Mouse (Mus musculus) neural tube, embryonic 13.5 days (tissue): Measurements from ENCODE around the gene B3gat1. TPM values are rescaled to one million over a fixed set of nuclear protein-coding genes. Genes with fewer than 3 reads are reported as not detected.

Source experiments
- ATAC-seq: fragments of 200-750 bp; cut with Nextera tagmentation; 2 replicates; pipeline ENCODE4 v1.8.0; 2017; ENCODE audit warnings: low read depth, mild to moderate bottlenecking, moderate TSS enrichment, moderate library complexity
- H3K27ac ChIP-seq: fragments of 300-500 bp; sonication (generic); replicated peaks from 2 replicates; pipeline ENCODE4 v1.5.1; 2015; ENCODE audit warnings: moderate library complexity, mild to moderate bottlenecking, inconsistent platforms
- H3K27me3 ChIP-seq: fragments of 300-500 bp; sonication (generic); 2 replicates; pipeline ENCODE4 v1.6.1; 2015; ENCODE audit warnings: mild to moderate bottlenecking, inconsistent platforms
- H3K36me3 ChIP-seq: fragments of 300-500 bp; sonication (generic); 2 replicates; pipeline ENCODE4 v1.6.1; 2015; ENCODE audit warnings: mild to moderate bottlenecking, inconsistent platforms
- H3K4me1 ChIP-seq: fragments of 300-500 bp; sonication (generic); replicated peaks from 2 replicates; pipeline ENCODE4 v1.6.1; 2015; ENCODE audit warnings: inconsistent platforms
- H3K4me2 ChIP-seq: fragments of 300-500 bp; sonication (generic); 2 replicates; pipeline ENCODE4 v1.6.1; 2015; ENCODE audit warnings: inconsistent platforms, mild to moderate bottlenecking, moderate library complexity
- H3K4me3 ChIP-seq: fragments of 300-500 bp; sonication (generic); 2 replicates; pipeline ENCODE4 v1.5.1; 2015; ENCODE audit warnings: mild to moderate bottlenecking, inconsistent platforms
- H3K9ac ChIP-seq: fragments of 300-500 bp; sonication (generic); 2 replicates; pipeline ENCODE4 v1.6.1; 2015; ENCODE audit warnings: moderate library complexity, mild to moderate bottlenecking, inconsistent platforms
- H3K9me3 ChIP-seq: fragments of 300-500 bp; sonication (generic); 2 replicates; pipeline ENCODE4 v1.6.1; 2016; ENCODE audit warnings: inconsistent platforms
- WGBS: fragments of 180-500 bp; shearing (Covaris S2); methylation state at CpG from one replicate; pipeline ENCODE4 v1.1.7; 2015; 5-methylcytosine and 5-hydroxymethylcytosine counted together
- polyA plus RNA-seq: library from polyadenylated mRNA; unstranded; fragments of >200 nt; fragmentation: Nextera tagmentation; extraction: Ambion mirVana; gene quantifications from 2 replicates; pipeline ENCODE4 v1.2.1, GENCODE M21; 2015

Gene B3gat1
- polyA plus RNA-seq = 29.6 and 31.6 TPM in 2 replicates

DNA sequence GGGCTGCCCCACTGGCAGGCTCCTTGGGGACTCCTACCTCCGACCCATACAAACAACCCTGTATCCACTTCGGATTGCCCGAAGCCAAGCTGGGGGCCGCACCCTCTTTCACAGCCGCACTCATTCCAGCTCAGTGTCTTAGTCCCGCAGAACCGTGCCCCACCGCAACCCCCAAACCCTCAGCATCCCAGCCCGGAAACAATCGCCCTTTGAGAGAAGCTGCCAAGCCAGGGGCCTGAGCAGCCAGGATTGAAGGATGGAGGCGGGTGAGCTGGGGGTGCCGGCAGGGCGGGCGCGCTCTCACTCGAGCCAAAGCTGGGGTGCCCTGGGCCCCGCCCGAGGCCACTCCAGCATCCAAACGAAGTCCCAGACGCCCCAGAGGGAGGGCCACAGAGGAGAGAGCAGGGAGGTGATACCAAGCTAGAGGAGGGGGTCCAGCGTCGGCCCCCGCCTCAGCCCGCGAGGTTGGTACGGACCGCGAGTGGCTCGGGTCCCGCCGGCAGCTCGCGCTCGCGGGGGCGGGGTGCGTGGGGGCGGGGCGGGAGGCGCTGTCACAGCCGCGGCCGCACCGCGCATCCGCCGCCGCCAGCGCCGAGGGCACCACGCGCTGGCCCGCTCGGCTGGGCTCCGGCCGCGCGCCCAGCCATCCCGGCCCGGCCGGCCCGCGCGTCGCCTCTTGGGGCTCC lies at the start of gene B3gat1:
Gene B3gat1, plus strand, starts transcription at position 523 of the 686 bp plus-strand sequence.
- Histone ChIP-seq H3K4me1 (peaks cover 43% of the 10 kb centered on the region), H3K9ac (peak within 1 kb of the TSS; percentile 98), H3K4me2 (peak within 1 kb of the TSS; percentile 84), H3K36me3 (no peaks in the 10 kb centered on the region), H3K4me3 (peak within 1 kb of the TSS; percentile 77), H3K9me3 (no peaks in the 10 kb centered on the region), H3K27me3 (peaks cover 8% of the 10 kb centered on the region; the same call in 1 of the 2 replicates), H3K27ac (peak within 1 kb of the TSS; percentile 93)
- peak; percentile 93 for ATAC-seq
- under 1% methylated on average over 44 of the region's 65 CpGs for WGBS

DNA sequence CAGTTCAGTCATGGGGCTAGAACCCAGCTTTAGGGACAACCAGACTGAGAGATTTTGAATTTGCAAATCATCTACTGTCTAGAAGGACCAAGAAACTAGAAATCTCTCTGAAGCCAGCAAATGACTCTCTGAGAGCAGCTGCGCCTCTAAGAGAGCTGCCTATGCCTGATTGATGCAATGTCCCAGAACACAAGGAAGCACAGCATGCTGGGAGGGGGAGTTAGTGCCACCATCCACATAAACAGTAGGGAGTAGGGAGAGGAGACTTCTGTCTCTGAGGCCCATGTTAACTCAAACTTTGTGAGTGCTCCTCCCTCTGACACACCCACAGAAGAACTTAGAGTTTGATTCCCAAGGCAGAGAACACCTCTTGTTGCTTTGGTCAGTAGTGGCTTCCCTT lies 44.4 kb upstream of the B3gat1 start:
- Histone ChIP-seq H3K27ac (no peak overlapping the region), H3K4me3 (no peak overlapping the region), H3K27me3 (no peaks in the 10 kb centered on the region), H3K9ac (no peak overlapping the region), H3K36me3 (no peaks in the 10 kb centered on the region), H3K4me2 (no peak overlapping the region), H3K4me1 (no peaks in the 10 kb centered on the region), H3K9me3 (no peaks in the 10 kb centered on the region)
- no peak for ATAC-seq
- 46% methylated on average over 1 of the region's 1 CpGs for WGBS

DNA sequence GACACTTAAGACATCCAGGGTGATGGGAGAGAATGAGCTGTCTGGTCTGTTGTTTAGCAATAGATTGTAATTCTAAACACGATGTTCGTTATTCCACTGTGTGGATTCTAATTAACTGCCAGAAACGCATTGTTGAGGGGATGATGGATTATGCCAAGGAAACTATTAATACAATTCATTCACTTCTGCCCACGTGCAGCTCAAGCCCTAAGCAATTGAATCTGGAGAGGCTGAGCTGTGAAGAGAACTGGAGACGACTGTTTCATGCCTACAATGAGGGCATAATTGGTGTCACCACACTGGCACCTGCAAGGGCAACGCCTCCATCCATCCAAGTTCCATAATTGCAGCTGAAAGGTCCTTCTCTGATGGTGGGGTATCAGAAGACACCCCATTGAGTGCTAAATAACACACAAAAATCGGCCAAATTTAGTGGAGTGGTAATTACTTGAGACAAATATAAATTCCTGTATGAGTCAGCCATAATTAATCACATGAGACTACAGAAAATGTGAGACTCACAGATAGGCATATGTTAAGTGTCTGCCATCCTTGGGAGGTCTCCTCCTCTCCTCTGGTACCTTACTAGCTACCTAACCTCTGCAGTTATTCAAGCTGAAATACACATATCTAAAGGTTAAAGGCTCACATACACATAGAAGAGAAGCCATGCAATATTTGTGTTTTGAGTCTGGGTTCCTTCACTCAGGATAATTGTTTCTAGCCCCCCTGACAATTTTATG lies 43.4 kb upstream of the B3gat1 start:
- no peak overlapping the region for H3K27ac ChIP-seq
- 40% methylated on average over 7 of the region's 7 CpGs for WGBS

DNA sequence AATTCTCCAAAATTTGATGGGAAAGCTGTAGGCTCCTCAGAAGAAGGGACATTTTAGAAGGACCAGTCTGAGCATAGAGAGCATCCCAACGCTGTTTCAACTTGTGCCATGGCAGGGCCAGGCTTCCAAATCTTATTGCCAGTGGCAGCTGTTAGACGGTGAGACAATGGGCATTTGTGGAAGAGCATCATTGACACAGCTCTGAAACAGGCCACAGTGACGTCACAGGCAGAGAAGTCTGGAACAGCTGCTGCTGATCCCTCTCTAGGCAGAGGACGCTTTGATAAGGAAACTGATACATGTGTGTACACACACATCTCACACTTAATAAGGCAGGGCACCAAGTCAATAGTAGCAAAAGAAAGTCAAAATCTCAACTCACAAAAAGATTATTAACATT lies 40.9 kb upstream of the B3gat1 start:
- 74% methylated on average over 4 of the region's 4 CpGs for WGBS
- Histone ChIP-seq H3K4me2 (no peak overlapping the region), H3K27ac (no peak overlapping the region), H3K4me3 (no peak overlapping the region), H3K36me3 (no peaks in the 10 kb centered on the region), H3K27me3 (no peaks in the 10 kb centered on the region), H3K4me1 (no peaks in the 10 kb centered on the region), H3K9me3 (no peaks in the 10 kb centered on the region), H3K9ac (no peak overlapping the region)
- no peak for ATAC-seq

More for the DNA sequence above, 43.4 kb upstream of the B3gat1 start:
- no peak overlapping the region for H3K9ac ChIP-seq
- no peaks in the 10 kb centered on the region for H3K4me1 ChIP-seq
- peak; percentile 56; the same call in 1 of the 2 replicates for ATAC-seq
- H3K4me2 ChIP-seq = no peak overlapping the region
- H3K4me3 ChIP-seq = no peak overlapping the region
- no peaks in the 10 kb centered on the region for H3K9me3 ChIP-seq
- no peaks in the 10 kb centered on the region for H3K27me3 ChIP-seq
- H3K36me3 ChIP-seq = no peaks in the 10 kb centered on the region

DNA sequence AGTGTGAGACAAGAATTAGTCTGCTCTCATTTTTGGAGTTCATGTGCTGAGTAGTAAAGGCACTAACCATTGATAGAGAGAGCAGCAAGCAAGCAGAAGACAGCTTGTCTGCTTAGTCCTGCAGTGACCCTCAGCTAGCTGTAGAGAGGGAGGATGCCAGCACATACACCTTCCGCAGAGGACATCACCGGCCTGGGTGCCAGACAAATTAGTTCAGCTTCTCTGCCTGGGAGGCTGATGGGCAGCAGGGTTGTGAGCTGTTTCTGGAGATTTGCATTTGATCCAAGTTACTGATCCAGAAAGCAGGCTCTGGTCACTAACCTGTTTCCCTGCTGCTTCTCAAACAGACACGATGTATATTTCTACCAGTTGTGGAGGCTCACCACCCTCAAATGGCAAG lies 38.9 kb upstream of the B3gat1 start:
- WGBS = 91% methylated on average over 3 of the region's 3 CpGs
- no peaks in the 10 kb centered on the region for H3K36me3 ChIP-seq
- H3K9ac ChIP-seq = no peak overlapping the region
- H3K27me3 ChIP-seq = no peaks in the 10 kb centered on the region
- ATAC-seq = no peak
- no peak overlapping the region for H3K4me2 ChIP-seq
- no peaks in the 10 kb centered on the region for H3K9me3 ChIP-seq
- H3K4me1 ChIP-seq = no peaks in the 10 kb centered on the region
- H3K4me3 ChIP-seq = no peak overlapping the region
- no peak overlapping the region for H3K27ac ChIP-seq

DNA sequence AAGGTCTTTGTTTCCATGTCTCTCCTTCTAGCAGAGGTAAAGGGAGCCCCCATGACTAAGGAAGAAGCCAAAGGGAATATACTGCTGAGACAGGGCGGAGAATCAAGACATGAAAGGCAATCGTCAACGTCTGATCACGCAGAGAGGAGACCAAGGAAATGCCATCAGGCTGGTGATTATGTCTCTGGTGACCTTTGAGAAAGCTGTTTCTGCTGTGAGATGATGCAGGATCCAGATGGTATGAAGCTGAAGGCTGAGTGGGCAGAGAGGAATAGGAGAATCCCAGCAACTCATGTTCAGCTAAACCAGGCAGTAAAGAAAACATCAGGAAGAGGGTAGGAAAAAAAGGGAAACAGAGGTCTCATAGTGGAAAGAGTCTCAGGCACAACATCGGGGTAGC lies 38.4 kb upstream of the B3gat1 start:
- H3K4me1 ChIP-seq = no peaks in the 10 kb centered on the region
- no peak overlapping the region for H3K4me3 ChIP-seq
- no peaks in the 10 kb centered on the region for H3K27me3 ChIP-seq
- no peaks in the 10 kb centered on the region for H3K36me3 ChIP-seq
- ATAC-seq = no peak
- 82% methylated on average over 5 of the region's 5 CpGs for WGBS
- no peak overlapping the region for H3K9ac ChIP-seq
- no peak overlapping the region for H3K27ac ChIP-seq
- H3K4me2 ChIP-seq = no peak overlapping the region
- no peaks in the 10 kb centered on the region for H3K9me3 ChIP-seq

DNA sequence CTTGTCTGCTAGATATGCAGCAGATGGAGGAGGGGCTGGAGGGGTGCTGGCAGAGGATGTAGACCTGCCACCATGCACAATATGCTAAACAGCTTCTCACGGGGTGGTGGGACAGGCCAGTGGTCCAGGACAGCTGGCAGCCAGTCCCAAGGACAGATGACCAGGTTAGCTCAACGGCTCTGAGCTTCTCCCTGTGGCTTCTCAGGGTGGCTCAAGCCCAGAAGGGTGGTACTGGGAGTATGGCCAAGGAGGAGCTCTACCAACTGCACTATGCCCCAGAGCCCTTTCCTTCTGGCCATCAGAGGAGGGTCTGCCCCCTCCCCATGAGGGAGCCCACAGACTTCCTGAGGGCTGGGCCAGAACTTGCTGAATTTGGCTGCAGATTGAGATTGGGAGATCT lies 35.2 kb upstream of the B3gat1 start:
- H3K27me3 ChIP-seq = no peaks in the 10 kb centered on the region
- no peak for ATAC-seq
- no peak overlapping the region for H3K4me2 ChIP-seq
- H3K4me3 ChIP-seq = no peak overlapping the region
- no peaks in the 10 kb centered on the region for H3K9me3 ChIP-seq
- no peak overlapping the region for H3K27ac ChIP-seq
- no peaks in the 10 kb centered on the region for H3K4me1 ChIP-seq
- no peak overlapping the region for H3K9ac ChIP-seq
- H3K36me3 ChIP-seq = no peaks in the 10 kb centered on the region
- 78% methylated on average over 2 of the region's 2 CpGs for WGBS

DNA sequence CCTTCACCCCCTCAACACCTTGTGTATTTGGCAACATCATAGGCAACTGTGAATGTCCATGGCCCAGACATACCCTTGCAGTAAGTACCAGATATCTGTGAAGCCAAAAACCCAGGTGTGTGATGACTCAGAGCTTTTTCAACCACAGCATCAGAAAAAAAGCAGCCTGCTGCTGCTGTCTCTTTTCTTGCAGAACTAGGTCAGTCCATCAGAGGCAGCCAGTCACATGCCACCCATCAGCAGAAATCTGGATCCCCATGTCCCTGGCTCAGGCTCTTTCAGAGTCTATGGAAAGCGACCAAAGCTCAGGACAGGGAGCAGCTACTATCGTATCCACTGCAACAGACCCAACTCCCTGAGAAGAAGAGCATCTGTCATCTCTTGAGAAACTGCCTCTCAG lies 33.2 kb upstream of the B3gat1 start:
- Histone ChIP-seq H3K4me2 (no peak overlapping the region), H3K36me3 (no peaks in the 10 kb centered on the region), H3K27ac (no peak overlapping the region), H3K4me3 (no peak overlapping the region), H3K9ac (no peak overlapping the region), H3K9me3 (no peaks in the 10 kb centered on the region), H3K4me1 (no peaks in the 10 kb centered on the region), H3K27me3 (no peaks in the 10 kb centered on the region)
- ATAC-seq = no peak
- 84% methylated on average over 2 of the region's 2 CpGs for WGBS

DNA sequence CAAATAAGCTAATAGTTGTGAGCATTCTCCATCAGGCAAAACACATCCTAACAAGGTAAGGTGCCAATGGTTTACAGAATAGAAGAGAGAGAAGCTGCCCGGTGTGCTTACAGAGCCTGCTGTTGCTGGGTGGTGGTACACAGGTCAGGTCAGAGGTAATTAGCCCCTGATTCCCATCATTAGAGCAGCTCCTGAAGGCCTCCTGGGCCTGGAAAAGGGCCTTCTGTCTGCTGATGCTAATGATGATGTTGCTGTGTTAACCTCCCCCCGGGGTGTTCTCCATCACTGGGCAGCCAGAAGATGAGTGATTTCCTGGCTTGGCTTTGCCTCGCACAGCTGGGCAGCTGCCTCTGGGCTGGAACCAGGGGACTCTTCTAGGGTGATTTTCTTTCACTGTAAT lies 15.1 kb upstream of the B3gat1 start:
- H3K9me3 ChIP-seq = no peaks in the 10 kb centered on the region
- H3K27ac ChIP-seq = peak overlapping the region; percentile 34
- no peaks in the 10 kb centered on the region for H3K27me3 ChIP-seq
- H3K4me1 ChIP-seq = peaks cover 12% of the 10 kb centered on the region
- no peak overlapping the region for H3K4me3 ChIP-seq
- no peak overlapping the region for H3K4me2 ChIP-seq
- no peak overlapping the region for H3K9ac ChIP-seq
- no peaks in the 10 kb centered on the region for H3K36me3 ChIP-seq
- ATAC-seq = peak; percentile 59
- whole genome bisulfite sequencing = 41% methylated on average over 3 of the region's 3 CpGs

DNA sequence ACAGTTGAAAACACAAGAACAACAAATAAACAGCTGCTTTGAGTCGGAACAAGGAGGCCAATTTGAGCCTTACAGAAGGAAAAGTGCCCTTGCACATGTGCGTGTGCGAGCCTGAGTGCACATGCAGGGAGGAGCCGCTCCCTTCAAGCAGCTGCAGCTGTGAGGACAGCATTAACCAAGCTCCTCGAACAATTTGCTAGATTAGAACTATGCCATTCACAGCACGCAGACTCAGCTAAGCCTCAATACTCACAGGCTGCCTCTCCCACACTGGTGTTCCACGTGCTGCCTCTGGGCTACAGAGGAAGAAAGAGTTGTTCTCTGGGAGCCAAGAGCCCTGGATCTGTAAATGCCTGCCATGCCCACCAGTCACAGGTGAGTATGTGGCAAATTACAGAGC lies 11.8 kb upstream of the B3gat1 start:
- peak; percentile 45; the same call in 1 of the 2 replicates for ATAC-seq
- H3K4me1 ChIP-seq = peaks cover 12% of the 10 kb centered on the region
- H3K9me3 ChIP-seq = no peaks in the 10 kb centered on the region
- H3K27me3 ChIP-seq = no peaks in the 10 kb centered on the region
- H3K36me3 ChIP-seq = no peaks in the 10 kb centered on the region
- no peak overlapping the region for H3K9ac ChIP-seq
- WGBS = 74% methylated on average over 7 of the region's 7 CpGs
- H3K4me3 ChIP-seq = no peak overlapping the region
- H3K4me2 ChIP-seq = no peak overlapping the region
- H3K27ac ChIP-seq = no peak overlapping the region

DNA sequence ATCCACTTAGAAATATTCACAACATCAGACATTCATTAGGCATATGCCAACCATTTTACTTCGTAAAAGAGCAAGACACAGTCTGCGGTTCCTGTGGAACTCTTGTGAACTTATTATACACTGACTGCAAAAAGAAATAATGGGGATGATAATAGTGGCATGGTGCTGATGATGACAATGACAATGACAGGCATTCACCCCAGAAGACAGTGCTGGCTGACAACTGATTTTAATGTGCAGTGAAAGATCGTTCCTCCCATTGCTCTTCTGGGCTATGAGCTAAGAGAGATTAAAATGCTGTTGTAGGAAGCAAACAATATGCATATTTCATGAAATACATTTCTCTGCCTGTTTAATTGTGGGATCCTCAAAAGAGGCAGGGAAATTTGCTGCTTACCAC lies 7.8 kb upstream of the B3gat1 start:
- H3K4me2 ChIP-seq = no peak overlapping the region
- no peak overlapping the region for H3K9ac ChIP-seq
- H3K27ac ChIP-seq = no peak overlapping the region
- H3K4me1 ChIP-seq = no peaks in the 10 kb centered on the region
- 81% methylated on average over 3 of the region's 3 CpGs for WGBS
- no peaks in the 10 kb centered on the region for H3K27me3 ChIP-seq
- no peaks in the 10 kb centered on the region for H3K9me3 ChIP-seq
- no peak for ATAC-seq
- H3K4me3 ChIP-seq = no peak overlapping the region
- H3K36me3 ChIP-seq = no peaks in the 10 kb centered on the region

DNA sequence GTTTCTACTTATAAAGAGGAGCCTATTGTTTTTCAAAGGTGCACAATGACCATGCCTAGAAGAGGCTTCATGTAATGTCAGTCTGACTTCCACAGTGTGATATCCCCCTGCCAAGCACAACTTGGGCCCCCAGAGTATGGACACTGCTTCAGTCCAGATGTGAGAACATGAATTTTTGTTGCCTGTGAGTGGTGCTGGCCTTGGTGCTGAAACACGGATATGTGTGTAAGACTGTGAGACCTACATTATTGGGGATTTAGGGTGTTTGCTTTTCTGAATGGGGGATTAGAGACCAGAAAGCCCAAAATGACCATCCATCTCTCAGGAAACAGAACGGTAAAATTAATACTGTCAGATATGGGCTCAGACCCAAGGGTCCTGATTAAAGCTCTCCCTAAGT lies 6.1 kb upstream of the B3gat1 start:
- no peak overlapping the region for H3K27ac ChIP-seq
- WGBS = 62% methylated on average over 2 of the region's 2 CpGs
- no peaks in the 10 kb centered on the region for H3K36me3 ChIP-seq
- no peak overlapping the region for H3K4me3 ChIP-seq
- no peaks in the 10 kb centered on the region for H3K9me3 ChIP-seq
- no peak for ATAC-seq
- peaks cover 6% of the 10 kb centered on the region; the same call in 1 of the 2 replicates for H3K27me3 ChIP-seq
- no peaks in the 10 kb centered on the region for H3K4me1 ChIP-seq
- H3K9ac ChIP-seq = no peak overlapping the region
- H3K4me2 ChIP-seq = no peak overlapping the region
